Mouse (Mus musculus) E14TG2a.4 (cell line): Measurements from ENCODE around the gene Smarcb1.

Source experiments
- H3K27me3 ChIP-seq: 2 replicates; pipeline ENCODE4 v1.6.1; 2014; ENCODE audit warnings: low read length, control low read depth; ENCODE audit not compliant: insufficient read depth
- H3K36me3 ChIP-seq: 2 replicates; pipeline ENCODE4 v1.6.1; 2014; ENCODE audit warnings: low read length, control low read depth; ENCODE audit not compliant: insufficient read depth
- H3K4me1 ChIP-seq: replicated peaks from 2 replicates; pipeline ENCODE4 v1.6.1; 2014; ENCODE audit warnings: low read depth, low read length, control low read depth
- H3K4me3 ChIP-seq: replicated peaks from 2 replicates; pipeline ENCODE4 v1.5.1; 2014; ENCODE audit warnings: mild to moderate bottlenecking, low read length
- H3K9me3 ChIP-seq: 2 replicates; pipeline ENCODE4 v1.6.1; 2014; ENCODE audit warnings: low read length, control low read depth
- CTCF ChIP-seq: conservative IDR thresholded peaks from 2 replicates; pipeline ENCODE4 v1.5.1; 2014; ENCODE audit warnings: low read length
- NANOG ChIP-seq: IDR thresholded peaks from 2 replicates; pipeline ENCODE4 v1.6.1; 2014; ENCODE audit warnings: borderline replicate concordance, low read length, mixed read lengths
- POU5F1 ChIP-seq: IDR thresholded peaks from 2 replicates; pipeline ENCODE4 v1.6.1; 2014; ENCODE audit warnings: low read length, borderline replicate concordance

The Smarcb1 gene

GRCm38 (mm10) chr10:75935680-75936541 lies 14.5 kb upstream of the Smarcb1 start, which contains the start of gene Mmp11:
Mmp11 (minus strand) TSS chr10:75936496.
- H3K9me3 ChIP-seq, result no peaks in the 10 kb centered on the region
- H3K4me1 ChIP-seq, result peaks cover 70% of the 10 kb centered on the region
- peaks cover 36% of the 10 kb centered on the region for H3K36me3 ChIP-seq
- H3K4me3 ChIP-seq, result peak within 1 kb of the TSS; percentile 97
- peaks cover 4% of the 10 kb centered on the region; the same call in 1 of the 2 replicates for H3K27me3 ChIP-seq
- no peak for TF ChIP-seq POU5F1
- TF ChIP-seq CTCF, result no peak
- no peak for TF ChIP-seq NANOG

- H3K36me3 ChIP-seq, result peaks cover 29% of the 10 kb centered on the region
- H3K27me3 ChIP-seq, result peaks cover 12% of the 10 kb centered on the region; the same call in 1 of the 2 replicates
- peaks cover 70% of the 10 kb centered on the region for H3K4me1 ChIP-seq
- peak overlapping the region; percentile 97 for H3K4me3 ChIP-seq
- H3K9me3 ChIP-seq, result no peaks in the 10 kb centered on the region
- TF ChIP-seq NANOG, result no peak
- TF ChIP-seq POU5F1, result no peak
- no peak for TF ChIP-seq CTCF
Measured at GRCm38 (mm10) chr10:75934991-75935390, 13.6 kb upstream of the Smarcb1 start.

- Histone ChIP-seq H3K27me3 (peaks cover 12% of the 10 kb centered on the region; the same call in 1 of the 2 replicates), H3K9me3 (no peaks in the 10 kb centered on the region), H3K4me1 (peaks cover 66% of the 10 kb centered on the region), H3K4me3 (peak within 1 kb of the TSS; percentile 90), H3K36me3 (peaks cover 33% of the 10 kb centered on the region)
- TF ChIP-seq POU5F1 (no peak), NANOG (no peak), CTCF (no peak)
Measured at GRCm38 (mm10) chr10:75932891-75933290, 11.5 kb upstream of the Smarcb1 start, which contains the start of gene Chchd10. Chchd10 (plus strand) TSS chr10:75933130.

GRCm38 (mm10) chr10:75932081-75932678 lies 10.8 kb upstream of the Smarcb1 start:
- TF ChIP-seq POU5F1 (no peak), NANOG (no peak), CTCF (no peak)
- peaks cover 37% of the 10 kb centered on the region for H3K36me3 ChIP-seq
- H3K4me1 ChIP-seq, result peaks cover 69% of the 10 kb centered on the region

GRCm38 (mm10) chr10:75931311-75931710 lies 9.9 kb upstream of the Smarcb1 start:
- Histone ChIP-seq H3K27me3 (peaks cover 12% of the 10 kb centered on the region; the same call in 1 of the 2 replicates), H3K4me3 (peak overlapping the region; percentile 90), H3K4me1 (peaks cover 71% of the 10 kb centered on the region), H3K9me3 (no peaks in the 10 kb centered on the region), H3K36me3 (peaks cover 37% of the 10 kb centered on the region)
- no peak for TF ChIP-seq NANOG
- no peak for TF ChIP-seq CTCF
- TF ChIP-seq POU5F1, result no peak

More at GRCm38 (mm10) chr10:75932081-75932678, 10.8 kb upstream of the Smarcb1 start:
- Histone ChIP-seq H3K27me3 (peaks cover 12% of the 10 kb centered on the region; the same call in 1 of the 2 replicates), H3K4me3 (peak overlapping the region; percentile 90), H3K9me3 (no peaks in the 10 kb centered on the region)

GRCm38 (mm10) chr10:75930304-75930703 lies 8.9 kb upstream of the Smarcb1 start:
- Histone ChIP-seq H3K9me3 (no peaks in the 10 kb centered on the region), H3K36me3 (peaks cover 45% of the 10 kb centered on the region), H3K4me3 (peak overlapping the region; percentile 61), H3K4me1 (peaks cover 73% of the 10 kb centered on the region), H3K27me3 (peaks cover 12% of the 10 kb centered on the region; the same call in 1 of the 2 replicates)
- TF ChIP-seq NANOG, result no peak
- no peak for TF ChIP-seq POU5F1
- TF ChIP-seq CTCF, result no peak

GRCm38 (mm10) chr10:75926396-75926795 lies 5.0 kb upstream of the Smarcb1 start:
- peaks cover 11% of the 10 kb centered on the region; the same call in 1 of the 2 replicates for H3K27me3 ChIP-seq
- H3K9me3 ChIP-seq, result no peaks in the 10 kb centered on the region
- H3K4me3 ChIP-seq, result peak overlapping the region; percentile 10; the same call in 1 of the 2 replicates
- no peak for TF ChIP-seq CTCF
- no peak for TF ChIP-seq POU5F1
- no peak for TF ChIP-seq NANOG
- peaks cover 74% of the 10 kb centered on the region for H3K36me3 ChIP-seq
- H3K4me1 ChIP-seq, result peaks cover 56% of the 10 kb centered on the region

GRCm38 (mm10) chr10:75924324-75924723 lies 2.9 kb upstream of the Smarcb1 start:
- TF ChIP-seq POU5F1 (no peak), NANOG (no peak), CTCF (peak; percentile 30; the same call in 1 of the 2 replicates)
- Histone ChIP-seq H3K4me1 (peaks cover 51% of the 10 kb centered on the region), H3K9me3 (no peaks in the 10 kb centered on the region), H3K36me3 (peaks cover 74% of the 10 kb centered on the region), H3K27me3 (no peaks in the 10 kb centered on the region), H3K4me3 (no peak overlapping the region)
